Mouse (Mus musculus) embryonic facial prominence, embryonic 15.5 days (tissue): Measurements from ENCODE around the gene Galnt7. TPM values are rescaled to one million over a fixed set of nuclear protein-coding genes. Genes with fewer than 3 reads are reported as not detected.

Source experiments
- ATAC-seq: fragments of 200-750 bp; cut with Nextera tagmentation; 2 replicates; pipeline ENCODE4 v1.8.0; 2017; ENCODE audit warnings: low read depth, moderate TSS enrichment; ENCODE audit not compliant: insufficient number of reproducible peaks, low FRiP score, low TSS enrichment
- H3K27ac ChIP-seq: fragments of 300-500 bp; sonication (generic); replicated peaks from 2 replicates; pipeline ENCODE4 v1.5.1; 2015; ENCODE audit warnings: mild to moderate bottlenecking, inconsistent platforms
- H3K27me3 ChIP-seq: fragments of 300-500 bp; sonication (generic); 2 replicates; pipeline ENCODE4 v1.6.1; 2015; ENCODE audit warnings: inconsistent platforms
- H3K36me3 ChIP-seq: fragments of 300-500 bp; sonication (generic); 2 replicates; pipeline ENCODE4 v1.6.1; 2015; ENCODE audit warnings: mild to moderate bottlenecking, inconsistent platforms
- H3K4me1 ChIP-seq: fragments of 300-500 bp; sonication (generic); 2 replicates; pipeline ENCODE4 v1.6.1; 2015; ENCODE audit warnings: inconsistent platforms
- H3K4me2 ChIP-seq: fragments of 300-500 bp; sonication (generic); replicated peaks from 2 replicates; pipeline ENCODE4 v1.6.1; 2015; ENCODE audit warnings: mild to moderate bottlenecking, inconsistent platforms
- H3K4me3 ChIP-seq: fragments of 300-500 bp; sonication (generic); replicated peaks from 2 replicates; pipeline ENCODE4 v1.5.1; 2015; ENCODE audit warnings: mild to moderate bottlenecking, inconsistent platforms
- H3K9ac ChIP-seq: fragments of 300-500 bp; sonication (generic); 2 replicates; pipeline ENCODE4 v1.6.1; 2015; ENCODE audit warnings: inconsistent platforms
- H3K9me3 ChIP-seq: fragments of 300-500 bp; sonication (generic); replicated peaks from 2 replicates; pipeline ENCODE4 v1.6.1; 2016; ENCODE audit warnings: inconsistent platforms
- WGBS: fragments of 180-500 bp; shearing (Covaris S2); methylation state at CpG from one replicate; pipeline ENCODE4 v1.1.7; 2015; 5-methylcytosine and 5-hydroxymethylcytosine counted together
- polyA plus RNA-seq: library from polyadenylated mRNA; unstranded; fragments of >200 nt; fragmentation: Nextera tagmentation; extraction: Ambion mirVana; gene quantifications from 2 replicates; pipeline ENCODE4 v1.2.1, GENCODE M21; 2015

The Galnt7 gene
- polyA plus RNA-seq, 1 experiment from 2014 or later, result 14.6 TPM

GRCm38 (mm10) chr8:57651357-57651688, 1.5 kb downstream of the Galnt7 start:
- Histone ChIP-seq H3K27ac (peak overlapping the region; percentile 95), H3K9ac (peak overlapping the region; percentile 97), H3K27me3 (no peaks in the 10 kb centered on the region), H3K4me2 (peak overlapping the region; percentile 85), H3K4me1 (peaks cover 23% of the 10 kb centered on the region), H3K4me3 (peak overlapping the region; percentile 95), H3K36me3 (no peaks in the 10 kb centered on the region), H3K9me3 (no peaks in the 10 kb centered on the region)
- WGBS, result 0% methylated on average over 8 of the region's 8 CpGs
- ATAC-seq, result no peak

DNA sequence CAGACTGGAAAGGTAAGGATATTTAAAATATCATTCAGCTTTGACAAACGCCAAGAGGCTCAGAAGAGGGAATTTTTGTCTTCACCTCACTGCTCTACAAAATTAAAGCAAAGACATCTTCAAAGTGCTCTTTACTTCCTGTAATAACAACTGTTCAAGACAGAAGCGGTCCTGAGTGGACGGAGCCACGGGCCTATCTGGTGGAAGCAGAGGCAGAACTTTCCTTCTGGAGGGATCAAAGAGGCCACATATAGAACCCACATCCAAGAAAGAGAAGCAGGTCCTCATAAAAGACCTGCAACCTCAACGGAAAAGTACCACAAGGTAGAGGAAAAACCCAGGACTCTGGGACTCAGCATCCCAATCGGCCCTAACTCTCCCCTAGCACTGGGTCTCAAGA, 2.6 kb downstream of the Galnt7 start:
- Histone ChIP-seq H3K36me3 (no peaks in the 10 kb centered on the region), H3K27ac (no peak overlapping the region), H3K27me3 (no peaks in the 10 kb centered on the region), H3K9me3 (no peaks in the 10 kb centered on the region), H3K4me3 (no peak overlapping the region), H3K4me2 (no peak overlapping the region), H3K9ac (no peak overlapping the region), H3K4me1 (peaks cover 23% of the 10 kb centered on the region)
- WGBS, result 79% methylated on average over 6 of the region's 6 CpGs
- ATAC-seq, result no peak

DNA sequence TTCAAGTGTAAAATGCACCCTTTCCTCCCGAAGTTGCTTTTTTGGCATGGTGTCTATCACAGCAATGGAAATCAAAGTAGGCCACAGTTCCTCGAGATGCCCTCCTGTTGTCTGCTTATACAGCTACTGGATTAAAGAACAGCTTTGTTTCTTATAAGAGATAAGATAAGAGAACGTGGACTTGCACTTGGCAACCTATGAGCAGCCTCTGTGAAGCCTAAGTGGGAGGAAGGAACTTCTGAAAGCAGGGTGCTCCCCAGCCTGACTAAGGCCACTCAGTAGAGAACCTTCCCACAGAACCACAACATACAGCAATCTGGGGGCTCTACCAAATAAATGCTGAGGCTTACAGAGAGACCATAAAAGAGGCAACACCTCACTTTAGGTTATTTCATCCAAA, 5.3 kb downstream of the Galnt7 start:
- peaks cover 18% of the 10 kb centered on the region for H3K4me1 ChIP-seq
- H3K36me3 ChIP-seq, result no peaks in the 10 kb centered on the region
- no peak overlapping the region for H3K9ac ChIP-seq
- no peaks in the 10 kb centered on the region for H3K9me3 ChIP-seq
- 48% methylated on average over 3 of the region's 3 CpGs for WGBS
- H3K4me2 ChIP-seq, result no peak overlapping the region
- no peak overlapping the region for H3K27ac ChIP-seq
- no peak overlapping the region for H3K4me3 ChIP-seq
- no peaks in the 10 kb centered on the region for H3K27me3 ChIP-seq
- no peak for ATAC-seq

- Histone ChIP-seq H3K36me3 (no peaks in the 10 kb centered on the region), H3K9ac (no peak overlapping the region), H3K4me3 (no peak overlapping the region), H3K27ac (no peak overlapping the region), H3K27me3 (no peaks in the 10 kb centered on the region), H3K4me2 (no peak overlapping the region), H3K9me3 (no peaks in the 10 kb centered on the region), H3K4me1 (peaks cover 14% of the 10 kb centered on the region)
- 82% methylated on average over 6 of the region's 6 CpGs for WGBS
- ATAC-seq, result no peak
Observed at GRCm38 (mm10) chr8:57644281-57644680, 8.6 kb downstream of the Galnt7 start.

DNA sequence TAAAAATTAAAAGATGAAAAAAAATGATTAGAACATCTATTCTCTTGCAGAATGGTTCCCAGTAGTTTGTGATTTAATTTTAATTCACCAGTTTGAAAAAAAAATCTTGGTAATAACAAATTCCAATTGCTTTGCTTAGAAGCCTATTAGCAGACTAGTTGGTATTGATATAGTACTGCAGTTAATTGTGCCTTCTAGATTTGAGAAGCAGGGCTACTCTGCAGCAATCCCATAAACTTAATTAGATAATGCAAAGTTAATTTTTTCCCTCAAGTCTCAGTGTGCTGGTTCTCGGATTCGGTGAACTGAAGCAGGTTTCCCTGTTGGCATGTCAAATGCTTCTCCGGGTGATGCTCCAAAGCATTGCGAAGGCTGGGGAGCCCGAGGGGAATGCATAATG, 10.1 kb downstream of the Galnt7 start:
- Histone ChIP-seq H3K4me1 (peaks cover 9% of the 10 kb centered on the region; the same call in 1 of the 2 replicates), H3K27me3 (no peaks in the 10 kb centered on the region), H3K4me3 (no peak overlapping the region), H3K4me2 (no peak overlapping the region), H3K27ac (no peak overlapping the region), H3K36me3 (no peaks in the 10 kb centered on the region), H3K9me3 (no peaks in the 10 kb centered on the region), H3K9ac (no peak overlapping the region)
- 56% methylated on average over 5 of the region's 5 CpGs for WGBS
- ATAC-seq, result no peak

DNA sequence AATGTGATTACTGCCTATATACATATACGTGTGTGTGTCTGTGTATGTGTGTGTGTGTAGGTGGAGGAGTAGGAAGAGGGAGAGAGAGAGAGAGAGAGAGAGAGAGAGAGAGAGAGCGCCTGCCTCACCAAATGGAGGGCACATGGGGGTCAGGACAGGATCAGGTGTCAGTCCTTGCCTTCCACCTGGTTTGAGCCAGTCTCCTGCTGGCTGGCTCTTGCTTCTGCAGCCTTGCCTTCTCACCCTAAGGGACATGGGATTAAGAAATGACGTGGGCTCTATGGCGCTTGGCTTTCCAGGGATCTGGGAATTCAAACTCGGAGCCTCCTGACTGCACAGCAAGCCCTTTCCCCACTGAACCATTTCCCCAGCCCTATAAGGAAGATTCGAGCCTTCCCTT, 13.9 kb downstream of the Galnt7 start:
- Histone ChIP-seq H3K27me3 (no peaks in the 10 kb centered on the region), H3K9ac (no peak overlapping the region), H3K4me3 (no peak overlapping the region), H3K36me3 (no peaks in the 10 kb centered on the region), H3K27ac (no peak overlapping the region), H3K9me3 (no peaks in the 10 kb centered on the region), H3K4me1 (no peaks in the 10 kb centered on the region), H3K4me2 (no peak overlapping the region)
- 59% methylated on average over 6 of the region's 6 CpGs for whole genome bisulfite sequencing
- no peak for ATAC-seq

- ATAC-seq, result no peak
- no peak overlapping the region for H3K27ac ChIP-seq
- no peaks in the 10 kb centered on the region for H3K27me3 ChIP-seq
- H3K9ac ChIP-seq, result no peak overlapping the region
- no peak overlapping the region for H3K4me3 ChIP-seq
- WGBS, result 82% methylated on average over 15 of the region's 15 CpGs
- no peak overlapping the region for H3K4me2 ChIP-seq
- H3K9me3 ChIP-seq, result no peaks in the 10 kb centered on the region
- H3K36me3 ChIP-seq, result no peaks in the 10 kb centered on the region
- no peaks in the 10 kb centered on the region for H3K4me1 ChIP-seq
Observed at GRCm38 (mm10) chr8:57637599-57638280, 15.1 kb downstream of the Galnt7 start.

DNA sequence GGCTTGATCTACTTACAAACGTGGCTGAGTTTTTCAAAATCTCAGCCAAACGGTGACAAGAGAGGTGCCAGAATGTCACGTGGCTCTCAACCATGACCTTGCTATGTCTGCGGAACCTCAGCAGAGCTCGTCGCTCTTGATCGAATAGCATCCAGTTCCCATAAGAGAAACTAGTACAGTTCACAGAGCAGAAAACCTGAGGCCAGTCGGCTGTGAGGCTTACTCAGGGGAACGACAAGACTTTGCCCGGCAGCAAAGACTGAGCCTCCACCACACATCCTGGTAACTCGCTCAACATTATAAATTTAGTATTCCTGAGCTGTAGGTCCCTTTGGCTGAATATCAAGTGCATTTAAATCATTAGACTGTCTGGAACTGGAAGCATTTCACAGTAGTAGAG, 16.1 kb downstream of the Galnt7 start:
- Histone ChIP-seq H3K4me2 (no peak overlapping the region), H3K9ac (no peak overlapping the region), H3K4me3 (no peak overlapping the region), H3K4me1 (0 out of 2 replicates have a peak, but pooled peaks cover 3% of the 10 kb centered on the region), H3K27me3 (no peaks in the 10 kb centered on the region), H3K36me3 (no peaks in the 10 kb centered on the region), H3K27ac (no peak overlapping the region), H3K9me3 (no peaks in the 10 kb centered on the region)
- ATAC-seq, result no peak
- WGBS, result 91% methylated on average over 11 of the region's 11 CpGs

GRCm38 (mm10) chr8:57636281-57636680, 16.6 kb downstream of the Galnt7 start:
- H3K27ac ChIP-seq, result no peak overlapping the region
- H3K4me3 ChIP-seq, result no peak overlapping the region
- H3K4me2 ChIP-seq, result no peak overlapping the region
- H3K9me3 ChIP-seq, result no peaks in the 10 kb centered on the region
- no peaks in the 10 kb centered on the region for H3K36me3 ChIP-seq
- H3K27me3 ChIP-seq, result no peaks in the 10 kb centered on the region
- H3K9ac ChIP-seq, result no peak overlapping the region
- no peak for ATAC-seq
- 78% methylated on average over 3 of the region's 3 CpGs for WGBS
- H3K4me1 ChIP-seq, result 0 out of 2 replicates have a peak, but pooled peaks cover 5% of the 10 kb centered on the region

DNA sequence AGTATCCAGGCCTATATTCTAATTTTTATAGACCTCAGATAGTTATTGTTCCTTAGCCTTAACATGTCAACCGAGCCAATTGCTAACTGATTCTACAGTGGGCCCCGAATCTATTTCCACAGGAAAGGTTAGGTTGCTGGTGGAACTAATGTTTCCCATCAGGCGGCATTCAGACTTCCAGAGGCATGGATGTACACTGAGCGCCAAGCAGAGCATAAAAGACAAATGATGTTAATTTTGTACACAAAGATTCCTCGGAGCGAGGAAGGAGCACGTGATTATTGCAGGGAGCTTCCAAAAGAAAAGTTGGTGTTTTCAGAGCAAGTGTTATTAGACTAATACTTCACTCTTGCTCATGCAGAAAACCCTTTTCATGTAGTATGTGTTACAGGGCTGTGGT, 21.1 kb downstream of the Galnt7 start:
- Histone ChIP-seq H3K9ac (no peak overlapping the region), H3K4me3 (no peak overlapping the region), H3K4me2 (no peak overlapping the region), H3K4me1 (peaks cover 21% of the 10 kb centered on the region), H3K36me3 (no peaks in the 10 kb centered on the region), H3K27ac (no peak overlapping the region), H3K27me3 (no peaks in the 10 kb centered on the region), H3K9me3 (no peaks in the 10 kb centered on the region)
- ATAC-seq, result no peak
- 54% methylated on average over 7 of the region's 7 CpGs for WGBS

GRCm38 (mm10) chr8:57630148-57630547, 22.7 kb downstream of the Galnt7 start:
- no peak for ATAC-seq
- H3K4me1 ChIP-seq, result peaks cover 24% of the 10 kb centered on the region
- H3K36me3 ChIP-seq, result no peaks in the 10 kb centered on the region
- H3K4me3 ChIP-seq, result no peak overlapping the region
- no peak overlapping the region for H3K27ac ChIP-seq
- H3K9ac ChIP-seq, result no peak overlapping the region
- 85% methylated on average over 8 of the region's 8 CpGs for WGBS
- H3K4me2 ChIP-seq, result no peak overlapping the region
- no peaks in the 10 kb centered on the region for H3K9me3 ChIP-seq
- no peaks in the 10 kb centered on the region for H3K27me3 ChIP-seq
